Mouse (Mus musculus) lung, adult 2 months (tissue): Measurements from ENCODE around the gene Tsr3.
A peak's percentile ranks its signal among the peaks of the same experiment; 100 is the strongest.

Experiments
- CTCF ChIP-seq: fragments of 200-500 bp; IDR thresholded peaks from 2 replicates; pipeline ENCODE4 v1.5.1; 2011; ENCODE audit warnings: mild to moderate bottlenecking, low read length, control low read depth; ENCODE audit not compliant: insufficient read depth
- POLR2A ChIP-seq: fragments of 200-500 bp; IDR thresholded peaks from 2 replicates; pipeline ENCODE4 v1.6.1; 2011; ENCODE audit warnings: low read depth, mild to moderate bottlenecking, control low read depth, low read length, borderline replicate concordance; ENCODE audit errors: extremely low read depth

GRCm38 (mm10) chr17:25273706-25274501 lies 33.9 kb downstream of the Tsr3 start:
- TF ChIP-seq POLR2A (peak; percentile 64; the same call in 1 of the 2 replicates), CTCF (peak; percentile 54)
